Mouse (Mus musculus) liver, adult 2 months (tissue): ENCODE measurements at regions not wholly inside any gene's neighbourhood (a gene's known extent, or its start where the extent isn't known, plus 50 kb on each side); places are given as distances from the start of the nearest gene placed in this dataset.
A peak's percentile ranks its signal among the peaks of the same experiment; 100 is the strongest.

Experiments used
- CTCF ChIP-seq: fragments of 200-500 bp; IDR thresholded peaks from 2 replicates; pipeline ENCODE4 v1.5.1; 2011; ENCODE audit warnings: low read depth, low read length, control low read depth
- POLR2A ChIP-seq: fragments of 200-500 bp; IDR thresholded peaks from 2 replicates; pipeline ENCODE4 v1.6.1; 2011; ENCODE audit warnings: low read length, control low read depth; ENCODE audit not compliant: insufficient read depth; ENCODE audit errors: extremely low read depth

- TF ChIP-seq CTCF (peak; percentile 57), POLR2A (no peak)
These were observed 253.8 kb downstream of the Pax3 start for GRCm38 (mm10) chr1:77943101-77943500.
